Mouse (Mus musculus): ENCODE data around the gene Erp44. TPM values are rescaled to one million over a fixed set of nuclear protein-coding genes. Genes with fewer than 3 reads are reported as not detected.

The Erp44 gene
- total RNA-seq, 1 experiment = 47.5 TPM

- TF ChIP-seq CHD2 (IDR thresholded peaks at IDR 0.05; ENCODE audit: low read depth, low read length) (no peak), MAFK (IDR thresholded peaks at IDR 0.05; ENCODE audit: insufficient read depth, low read depth, low read length) (no peak), ZNF384 (IDR thresholded peaks at IDR 0.05; ENCODE audit: low read depth, low read length) (no peak), HCFC1 (IDR thresholded peaks at IDR 0.05; ENCODE audit: borderline replicate concordance, insufficient read depth, low read length) (no peak), ZC3H11A (IDR thresholded peaks at IDR 0.05; ENCODE audit: borderline replicate concordance, low read depth, low read length) (no peak)
- peak overlapping the region; percentile 90 to 94 for H3K4me3 ChIP-seq (ENCODE audit: insufficient read depth in 1 of 2, low read depth in 1 of 2, low read length in 2 of 2, poor library complexity in 1 of 2, severe bottlenecking in 1 of 2)
- H3K9me3 ChIP-seq (ENCODE audit: control insufficient read depth, insufficient read depth, low read depth, low read length) = no peaks in the 10 kb centered on the region
- H3K27ac ChIP-seq (ENCODE audit: insufficient read depth, low read depth, low read length, poor library complexity, severe bottlenecking) = no peak overlapping the region
- H3K36me3 ChIP-seq (ENCODE audit: control insufficient read depth, insufficient read depth, low read length, poor library complexity, severe bottlenecking) = no peaks in the 10 kb centered on the region
- DNase-seq (ENCODE audit: low read depth, low spot score) = peak; percentile 36
- peaks cover 0 to 2% of the 10 kb centered on the region in 2 experiments; a peak in 1 of 4 replicates for H3K4me1 ChIP-seq (ENCODE audit: control insufficient read depth in 2 of 2, insufficient read depth in 2 of 2, low read length in 2 of 2, poor library complexity in 1 of 2)
- H3K9ac ChIP-seq (ENCODE audit: insufficient read depth, low read depth, low read length, poor library complexity, severe bottlenecking) = peak overlapping the region; percentile 86
- in situ Hi-C loops (cut with MboI; ENCODE audit: low sequenced_read_pairs in 2 of 2, unreplicated experiment in 2 of 2) = no loop called here
These were observed 431 bp downstream of the Erp44 start for GRCm38 (mm10) chr4:48278757-48279497.

DNA sequence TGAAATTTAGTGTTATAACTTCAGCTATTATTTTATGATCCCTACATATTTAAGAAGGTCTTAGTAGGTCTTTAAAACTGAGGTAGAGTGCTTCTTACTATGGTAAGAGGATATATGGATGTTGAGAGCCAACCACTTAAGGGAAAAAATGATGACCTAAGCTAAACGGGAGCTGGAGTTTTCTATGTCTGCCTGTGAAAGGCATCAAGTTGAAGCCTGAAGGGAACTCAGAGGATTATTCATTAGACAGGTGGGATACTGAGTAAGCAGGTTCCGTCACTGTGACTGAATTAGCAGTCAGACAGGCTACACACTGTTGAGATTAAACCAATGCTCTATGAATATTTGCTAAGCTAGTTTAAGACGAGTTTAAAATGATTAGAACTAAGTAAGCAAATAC lies 2.3 kb downstream of the Erp44 start:
- peaks cover 0 to 2% of the 10 kb centered on the region in 2 experiments; a peak in 2 of 4 replicates for H3K4me1 ChIP-seq (ENCODE audit: control insufficient read depth in 2 of 2, insufficient read depth in 2 of 2, low read length in 2 of 2, poor library complexity in 1 of 2)
- no peak for DNase-seq (ENCODE audit: low read depth, low spot score)
- H3K27ac ChIP-seq (ENCODE audit: insufficient read depth, low read depth, low read length, poor library complexity, severe bottlenecking) = no peak overlapping the region
- no peak overlapping the region for H3K9ac ChIP-seq (ENCODE audit: insufficient read depth, low read depth, low read length, poor library complexity, severe bottlenecking)
- TF ChIP-seq ZC3H11A (IDR thresholded peaks at IDR 0.05; ENCODE audit: borderline replicate concordance, low read depth, low read length) = no peak
- peak; percentile 57 for TF ChIP-seq MAFK (IDR thresholded peaks at IDR 0.05; ENCODE audit: insufficient read depth, low read depth, low read length)
- no peak for TF ChIP-seq HCFC1 (IDR thresholded peaks at IDR 0.05; ENCODE audit: borderline replicate concordance, insufficient read depth, low read length)
- no peak for TF ChIP-seq CHD2 (IDR thresholded peaks at IDR 0.05; ENCODE audit: low read depth, low read length)
- no peak for TF ChIP-seq ZNF384 (IDR thresholded peaks at IDR 0.05; ENCODE audit: low read depth, low read length)
- H3K36me3 ChIP-seq (ENCODE audit: control insufficient read depth, insufficient read depth, low read length, poor library complexity, severe bottlenecking) = no peaks in the 10 kb centered on the region
- in situ Hi-C loops (cut with MboI; ENCODE audit: low sequenced_read_pairs in 2 of 2, unreplicated experiment in 2 of 2) = no loop called here
- H3K9me3 ChIP-seq (ENCODE audit: control insufficient read depth, insufficient read depth, low read depth, low read length) = no peaks in the 10 kb centered on the region
- no peak overlapping the region for H3K4me3 ChIP-seq (ENCODE audit: insufficient read depth in 1 of 2, low read depth in 1 of 2, low read length in 2 of 2, poor library complexity in 1 of 2, severe bottlenecking in 1 of 2)

- Histone ChIP-seq H3K27ac (ENCODE audit: insufficient read depth, low read depth, low read length, poor library complexity, severe bottlenecking) (no peak overlapping the region), H3K9me3 (ENCODE audit: control insufficient read depth, insufficient read depth, low read depth, low read length) (no peaks in the 10 kb centered on the region), H3K9ac (ENCODE audit: insufficient read depth, low read depth, low read length, poor library complexity, severe bottlenecking) (no peak overlapping the region), H3K36me3 (ENCODE audit: control insufficient read depth, insufficient read depth, low read length, poor library complexity, severe bottlenecking) (no peaks in the 10 kb centered on the region), H3K4me1 (ENCODE audit: control insufficient read depth in 2 of 2, insufficient read depth in 2 of 2, low read length in 2 of 2, poor library complexity in 1 of 2) (peaks cover 0 to 2% of the 10 kb centered on the region in 2 experiments; a peak in 2 of 4 replicates), H3K4me3 (ENCODE audit: insufficient read depth in 1 of 2, low read depth in 1 of 2, low read length in 2 of 2, poor library complexity in 1 of 2, severe bottlenecking in 1 of 2) (no peak overlapping the region)
- in situ Hi-C loops (cut with MboI; ENCODE audit: low sequenced_read_pairs in 2 of 2, unreplicated experiment in 2 of 2) = no loop called here
- no peak for DNase-seq (ENCODE audit: low read depth, low spot score)
- TF ChIP-seq MAFK (IDR thresholded peaks at IDR 0.05; ENCODE audit: insufficient read depth, low read depth, low read length) (no peak), ZNF384 (IDR thresholded peaks at IDR 0.05; ENCODE audit: low read depth, low read length) (no peak), ZC3H11A (IDR thresholded peaks at IDR 0.05; ENCODE audit: borderline replicate concordance, low read depth, low read length) (no peak), HCFC1 (IDR thresholded peaks at IDR 0.05; ENCODE audit: borderline replicate concordance, insufficient read depth, low read length) (no peak), CHD2 (IDR thresholded peaks at IDR 0.05; ENCODE audit: low read depth, low read length) (no peak)
These were observed 3.6 kb downstream of the Erp44 start for GRCm38 (mm10) chr4:48275736-48276135.

GRCm38 (mm10) chr4:48273119-48273829 lies 6.1 kb downstream of the Erp44 start:
- no peak for DNase-seq (ENCODE audit: low read depth, low spot score)
- Histone ChIP-seq H3K36me3 (ENCODE audit: control insufficient read depth, insufficient read depth, low read length, poor library complexity, severe bottlenecking) (no peaks in the 10 kb centered on the region), H3K27ac (ENCODE audit: insufficient read depth, low read depth, low read length, poor library complexity, severe bottlenecking) (no peak overlapping the region), H3K4me1 (ENCODE audit: control insufficient read depth in 2 of 2, insufficient read depth in 2 of 2, low read length in 2 of 2, poor library complexity in 1 of 2) (no peaks in the 10 kb centered on the region; a peak in 2 of 4 replicates), H3K9ac (ENCODE audit: insufficient read depth, low read depth, low read length, poor library complexity, severe bottlenecking) (no peak overlapping the region), H3K9me3 (ENCODE audit: control insufficient read depth, insufficient read depth, low read depth, low read length) (no peaks in the 10 kb centered on the region), H3K4me3 (ENCODE audit: insufficient read depth in 1 of 2, low read depth in 1 of 2, low read length in 2 of 2, poor library complexity in 1 of 2, severe bottlenecking in 1 of 2) (no peak overlapping the region)
- in situ Hi-C loops (cut with MboI; ENCODE audit: low sequenced_read_pairs in 2 of 2, unreplicated experiment in 2 of 2) = no loop called here
- no peak for TF ChIP-seq ZNF384 (IDR thresholded peaks at IDR 0.05; ENCODE audit: low read depth, low read length)
- no peak for TF ChIP-seq ZC3H11A (IDR thresholded peaks at IDR 0.05; ENCODE audit: borderline replicate concordance, low read depth, low read length)
- TF ChIP-seq MAFK (IDR thresholded peaks at IDR 0.05; ENCODE audit: insufficient read depth, low read depth, low read length) = no peak
- TF ChIP-seq HCFC1 (IDR thresholded peaks at IDR 0.05; ENCODE audit: borderline replicate concordance, insufficient read depth, low read length) = no peak
- no peak for TF ChIP-seq CHD2 (IDR thresholded peaks at IDR 0.05; ENCODE audit: low read depth, low read length)

Data from ES-E14 (cell line).